Mouse (Mus musculus) CH12.LX (cell line): Measurements from ENCODE around the gene Zbtb8a. TPM values are rescaled to one million over a fixed set of nuclear protein-coding genes. Genes with fewer than 3 reads are reported as not detected.
"Not testable (repeated sequence)": the region's sequence is repeated elsewhere in the genome, so short reads cannot be mapped to it uniquely, and the experiment has no call there.

Source experiments
- DNase-seq: peaks from one replicate; pipeline ENCODE4 v3.0.0-alpha.2; 2013; ENCODE audit errors: extremely low read depth
- H3K27ac ChIP-seq: 2 replicates; pipeline ENCODE4 v1.5.1; 2012; ENCODE audit warnings: low read depth, mild to moderate bottlenecking, control low read depth, moderate library complexity; ENCODE audit not compliant: insufficient read depth
- H3K27me3 ChIP-seq: replicated peaks from 2 replicates; pipeline ENCODE3; 2012; ENCODE audit warnings: inconsistent platforms
- H3K36me3 ChIP-seq, 2 experiments: replicated peaks in 1 of 2; 2 replicates each; pipeline versions ENCODE3 to v1.6.1; 2012; ENCODE audit warnings: inconsistent platforms in 1 of 2, low read length in 1 of 2, mild to moderate bottlenecking in 1 of 2, mixed read lengths in 1 of 2, moderate library complexity in 1 of 2; ENCODE audit not compliant: control insufficient read depth in 1 of 2, insufficient read depth in 1 of 2
- H3K4me1 ChIP-seq, 2 experiments: 2 replicates each; pipeline ENCODE4 v1.6.1; 2012; ENCODE audit warnings: inconsistent platforms in 1 of 2, moderate library complexity in 1 of 2; ENCODE audit not compliant: insufficient read depth in 2 of 2, control insufficient read depth in 1 of 2
- H3K4me2 ChIP-seq: 2 replicates; pipeline ENCODE4 v1.6.1; 2012; ENCODE audit warnings: low read depth, mild to moderate bottlenecking, control low read depth; ENCODE audit not compliant: poor library complexity, insufficient read depth, severe bottlenecking
- H3K4me3 ChIP-seq, 3 experiments: fragments of 150-350 bp in 1 of 3; sonication (generic) in 1 of 3; replicated peaks in 1 of 3; 2 replicates each; pipeline versions ENCODE3 to v1.5.1; 2011 to 2012; ENCODE audit warnings: low read depth in 2 of 3, low read length in 2 of 3, mild to moderate bottlenecking in 2 of 3, moderate library complexity in 2 of 3, control low read depth in 1 of 3, improper control_type of control experiment in 1 of 3, inconsistent platforms in 1 of 3, mixed read lengths in 1 of 3; ENCODE audit not compliant: poor library complexity in 1 of 3
- H3K79me2 ChIP-seq: replicated peaks from 2 replicates; pipeline ENCODE4 v1.6.1; 2012; ENCODE audit warnings: mild to moderate bottlenecking, moderate library complexity; ENCODE audit not compliant: control insufficient read depth, poor library complexity, insufficient read depth, severe bottlenecking; ENCODE audit errors: extremely low read depth
- H3K9ac ChIP-seq: 2 replicates; pipeline ENCODE4 v1.6.1; 2012; ENCODE audit warnings: low read depth, mild to moderate bottlenecking, control low read depth, moderate library complexity; ENCODE audit not compliant: insufficient read depth
- H3K9me3 ChIP-seq: replicated peaks from 2 replicates; pipeline ENCODE3; 2012; ENCODE audit warnings: low read length, inconsistent platforms, mixed read lengths
- CTCF ChIP-seq, 2 experiments: IDR thresholded peaks in 1 of 2; conservative IDR thresholded peaks in 1 of 2; 2 replicates each; pipeline ENCODE4 v1.5.1; 2011 to 2012; ENCODE audit warnings: low read depth in 2 of 2, low read length in 2 of 2, improper control_type of control experiment in 1 of 2, inconsistent platforms in 1 of 2, mild to moderate bottlenecking in 1 of 2, moderate library complexity in 1 of 2
- E2F4 ChIP-seq: IDR thresholded peaks from 2 replicates; pipeline ENCODE4 v1.6.1; 2011; ENCODE audit warnings: low read depth, low read length, improper control_type of control experiment; ENCODE audit not compliant: insufficient replicate concordance
- ELF1 ChIP-seq: IDR thresholded peaks from 2 replicates; pipeline ENCODE4 v1.6.1; 2014; ENCODE audit warnings: low read depth, mild to moderate bottlenecking, inconsistent platforms, low read length, improper control_type of control experiment
- GABPA ChIP-seq: IDR thresholded peaks from 2 replicates; pipeline ENCODE4 v1.6.1; 2012; ENCODE audit warnings: low read depth, low read length, improper control_type of control experiment, inconsistent platforms; ENCODE audit not compliant: insufficient replicate concordance
- IRF4 ChIP-seq: IDR thresholded peaks from 2 replicates; pipeline ENCODE4 v1.6.1; 2014; ENCODE audit warnings: low read depth, mild to moderate bottlenecking, inconsistent platforms, low read length, improper control_type of control experiment
- JUN ChIP-seq: IDR thresholded peaks from 2 replicates; pipeline ENCODE4 v1.6.1; 2011; ENCODE audit warnings: low read depth, mild to moderate bottlenecking, low read length, improper control_type of control experiment, moderate library complexity; ENCODE audit not compliant: insufficient read depth
- JUND ChIP-seq: conservative IDR thresholded peaks from 2 replicates; pipeline ENCODE4 v1.6.1; 2011; ENCODE audit warnings: low read depth, low read length, improper control_type of control experiment
- KAT2A ChIP-seq: IDR thresholded peaks from 2 replicates; pipeline ENCODE4 v1.6.1; 2012; ENCODE audit warnings: low read length, improper control_type of control experiment, inconsistent platforms; ENCODE audit not compliant: insufficient replicate concordance
- MAFK ChIP-seq: IDR thresholded peaks from 2 replicates; pipeline ENCODE4 v1.6.1; 2011; ENCODE audit warnings: low read length, improper control_type of control experiment; ENCODE audit not compliant: insufficient replicate concordance
- MAZ ChIP-seq: IDR thresholded peaks from 2 replicates; pipeline ENCODE4 v1.6.1; 2012; ENCODE audit warnings: low read depth, mild to moderate bottlenecking, inconsistent platforms, low read length, improper control_type of control experiment, moderate library complexity
- MXI1 ChIP-seq: IDR thresholded peaks from 2 replicates; pipeline ENCODE4 v1.6.1; 2011; ENCODE audit warnings: mild to moderate bottlenecking, low read depth, low read length, improper control_type of control experiment
- NELFE ChIP-seq: IDR thresholded peaks from 2 replicates; pipeline ENCODE4 v1.6.1; 2011; ENCODE audit warnings: low read depth, low read length, improper control_type of control experiment
- NRF1 ChIP-seq: IDR thresholded peaks from 2 replicates; pipeline ENCODE4 v1.6.1; 2014; ENCODE audit warnings: low read depth, mild to moderate bottlenecking, inconsistent platforms, low read length, improper control_type of control experiment, moderate library complexity
- PAX5 ChIP-seq: IDR thresholded peaks from 2 replicates; pipeline ENCODE4 v1.6.1; 2012; ENCODE audit warnings: low read length, inconsistent platforms, mixed read lengths
- POLR2A ChIP-seq: IDR thresholded peaks from 2 replicates; pipeline ENCODE4 v1.6.1; 2011; ENCODE audit warnings: low read depth, mild to moderate bottlenecking, improper control_type of control experiment, low read length
- POLR2AphosphoS2 ChIP-seq: IDR thresholded peaks from 2 replicates; pipeline ENCODE4 v1.6.1; 2011; ENCODE audit warnings: low read depth, low read length, improper control_type of control experiment
- RAD21 ChIP-seq: IDR thresholded peaks from 2 replicates; pipeline ENCODE4 v1.6.1; 2011; ENCODE audit warnings: low read depth, mild to moderate bottlenecking, low read length, improper control_type of control experiment, moderate library complexity
- SIN3A ChIP-seq: IDR thresholded peaks from 2 replicates; pipeline ENCODE4 v1.6.1; 2012; ENCODE audit warnings: low read length, improper control_type of control experiment, inconsistent platforms
- TBP ChIP-seq: conservative IDR thresholded peaks from 2 replicates; pipeline ENCODE4 v1.6.1; 2011; ENCODE audit warnings: low read depth, low read length, improper control_type of control experiment
- TCF12 ChIP-seq: IDR thresholded peaks from 2 replicates; pipeline ENCODE4 v1.6.1; 2014; ENCODE audit warnings: low read depth, mild to moderate bottlenecking, inconsistent platforms, low read length, improper control_type of control experiment
- UBTF ChIP-seq: IDR thresholded peaks from 2 replicates; pipeline ENCODE4 v1.6.1; 2012; ENCODE audit warnings: low read depth, mild to moderate bottlenecking, inconsistent platforms, low read length, improper control_type of control experiment, moderate library complexity
- USF1 ChIP-seq: IDR thresholded peaks from 2 replicates; pipeline ENCODE4 v1.6.1; 2014; ENCODE audit warnings: low read depth, mild to moderate bottlenecking, inconsistent platforms, low read length, improper control_type of control experiment
- ZC3H11A ChIP-seq: IDR thresholded peaks from 2 replicates; pipeline ENCODE4 v1.6.1; 2012; ENCODE audit warnings: low read depth, mild to moderate bottlenecking, inconsistent platforms, low read length, improper control_type of control experiment
- ZKSCAN1 ChIP-seq: IDR thresholded peaks from 2 replicates; pipeline ENCODE4 v1.6.1; 2012; ENCODE audit warnings: low read depth, inconsistent platforms, low read length, improper control_type of control experiment, borderline replicate concordance
- ZNF384 ChIP-seq: IDR thresholded peaks from 2 replicates; pipeline ENCODE4 v1.6.1; 2012; ENCODE audit warnings: low read depth, low read length, improper control_type of control experiment, inconsistent platforms
- dilution Hi-C: fragments of 300-500 bp; cut with MboI; formaldehyde crosslinking; loops from 2 replicates; pipeline ENCODE4 v1.14.3; 2020; ENCODE audit warnings: low sequenced_read_pairs; ENCODE audit not compliant: extremely low pct_unique_long_range_greater_than_20kb, extremely low pct_ligation_motif_present
- in situ Hi-C: fragments of 300-500 bp; cut with MboI; formaldehyde crosslinking; loops from 3 replicates; pipeline ENCODE4 v1.14.3; 2019; ENCODE audit warnings: low sequenced_read_pairs, low pct_ligation_motif_present, low pct_unique_long_range_greater_than_20kb, mixed read lengths
- polyA plus RNA-seq: library from polyadenylated mRNA; unstranded; fragments of >175 nt; gene quantifications from 2 replicates; pipeline ENCODE4 v1.2.1, GENCODE M21; 2012; ENCODE audit warnings: low read depth; ENCODE audit not compliant: insufficient read length
- total RNA-seq, 2 experiments: library from RNA; depleted of rRNA; stranded (reverse); fragments of 300-350 nt in 1 of 2; fragments of >200 nt in 1 of 2; gene quantifications; 2 replicates each; pipeline ENCODE4 v1.2.3; 2012 to 2014

Gene Zbtb8a
- total and polyA plus RNA-seq, 3 experiments = 0.04 TPM; not detected in 2

DNA sequence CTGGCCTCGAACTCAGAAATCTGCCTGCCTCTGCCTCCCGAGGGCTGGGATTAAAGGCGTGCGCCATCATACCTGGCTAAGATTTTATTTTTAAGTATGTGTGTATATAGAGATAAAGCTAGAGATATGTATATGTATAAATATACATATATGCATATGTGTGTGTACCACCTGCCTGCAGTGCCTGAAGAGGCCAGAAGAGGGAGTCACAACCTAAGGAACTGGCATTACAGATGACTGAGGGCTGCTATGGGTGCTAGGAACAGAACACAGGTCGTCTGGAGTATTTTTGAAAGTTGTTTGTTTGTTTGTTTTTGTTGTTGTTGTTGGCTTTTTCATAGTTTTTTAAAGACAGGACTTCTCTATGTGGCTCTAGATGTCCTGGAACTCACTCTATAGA, 38.0 kb upstream of the Zbtb8a start:
- no peak for TF ChIP-seq JUN
- no peak for TF ChIP-seq ELF1
- no peak for TF ChIP-seq JUND
- TF ChIP-seq SIN3A = no peak
- no peak for TF ChIP-seq TBP
- no peak for TF ChIP-seq ZNF384
- TF ChIP-seq MAZ = no peak
- TF ChIP-seq NELFE = no peak
- no peak for TF ChIP-seq UBTF
- no peak for TF ChIP-seq ZC3H11A
- no peak for TF ChIP-seq NRF1
- TF ChIP-seq USF1 = no peak
- TF ChIP-seq PAX5 = no peak
- no peak overlapping the region for H3K27ac ChIP-seq

GRCm38 (mm10) chr4:129410991-129411390, 33.1 kb upstream of the Zbtb8a start:
- no peak overlapping the region for H3K9ac ChIP-seq
- H3K27me3 ChIP-seq = no peaks in the 10 kb centered on the region
- DNase-seq = no peak
- no peaks in the 10 kb centered on the region for H3K79me2 ChIP-seq
- in situ Hi-C loops (no loop called here), dilution Hi-C loops (no loop called here)
- H3K4me1 ChIP-seq = peaks cover 0 to 4% of the 10 kb centered on the region in 2 experiments; a peak in 1 of 4 replicates
- H3K36me3 ChIP-seq = no peaks in the 10 kb centered on the region
- TF ChIP-seq ZC3H11A = no peak
- TF ChIP-seq MAZ = no peak
- no peak for TF ChIP-seq IRF4
- no peak for TF ChIP-seq POLR2A
- TF ChIP-seq POLR2AphosphoS2 = no peak
- TF ChIP-seq NELFE = no peak
- TF ChIP-seq CTCF (conservative IDR thresholded peaks at IDR 0.05 in 1 of 2, IDR thresholded peaks at IDR 0.05 in 1 of 2; ENCODE audit: low read depth in 2 of 2, low read length in 2 of 2) = no peak
- TF ChIP-seq TCF12 = no peak
- no peak for TF ChIP-seq GABPA
- no peak for TF ChIP-seq E2F4
- no peak for TF ChIP-seq ELF1
- no peak for TF ChIP-seq RAD21
- no peak for TF ChIP-seq MXI1
- no peak for TF ChIP-seq ZNF384
- TF ChIP-seq MAFK = no peak
- no peak for TF ChIP-seq ZKSCAN1
- TF ChIP-seq KAT2A = no peak
- H3K9me3 ChIP-seq = no peaks in the 10 kb centered on the region
- no peak overlapping the region for H3K4me3 ChIP-seq
- H3K4me2 ChIP-seq = no peak overlapping the region
- H3K27ac ChIP-seq = no peak overlapping the region

More for the DNA sequence above, 38.0 kb upstream of the Zbtb8a start:
- Histone ChIP-seq H3K4me2 (no peak overlapping the region), H3K36me3 (no peaks in the 10 kb centered on the region), H3K27me3 (no peaks in the 10 kb centered on the region), H3K4me3 (no peak overlapping the region), H3K4me1 (no peaks in the 10 kb centered on the region), H3K79me2 (no peaks in the 10 kb centered on the region), H3K9me3 (no peaks in the 10 kb centered on the region), H3K9ac (no peak overlapping the region)
- dilution Hi-C loops = no loop called here
- no peak for DNase-seq
- in situ Hi-C loops = no loop called here

DNA sequence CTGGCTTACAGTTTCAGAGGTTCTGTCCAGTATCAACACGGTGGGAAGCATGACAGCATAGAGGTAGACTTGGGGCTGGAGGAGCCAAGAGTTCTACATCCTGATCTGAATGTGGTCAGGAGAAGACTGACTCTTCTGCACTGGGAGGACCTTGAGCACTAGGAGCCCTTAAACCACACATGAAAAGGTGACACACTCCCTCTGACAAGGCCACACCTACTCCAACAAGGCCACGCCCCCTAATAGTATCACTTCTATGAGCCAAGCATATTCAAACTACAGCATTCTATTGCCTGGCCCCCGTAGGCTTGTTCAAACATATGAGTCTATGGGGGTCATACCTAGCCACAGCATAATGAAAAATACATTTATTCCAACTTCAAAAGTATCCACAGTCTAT, 32.6 kb upstream of the Zbtb8a start:
- H3K27ac ChIP-seq, H3K9ac ChIP-seq, H3K27me3 ChIP-seq, H3K36me3 ChIP-seq, H3K4me2 ChIP-seq, DNase-seq, H3K79me2 ChIP-seq, H3K4me1 ChIP-seq, dilution Hi-C loops, in situ Hi-C loops, H3K9me3 ChIP-seq, H3K4me3 ChIP-seq: not testable (repeated sequence)
